In genomic region chr7:75586113-75586512, GRCm38 (mm10) we compare ENCODE assay signal across 8 mouse cellular contexts.
A peak's percentile ranks its signal among the peaks of the same experiment; 100 is the strongest.
DNase-seq lines count a peak whose midpoint lies in the region; ATAC-seq lines count a peak whose summit lies in the region.

No protein-coding gene starts in this region.

- intact Hi-C loops in heart, postnatal 36 days (cut with DNase I), result no loop called here

- 74% methylated on average over 14 of the region's 14 CpGs for WGBS in embryonic facial prominence, embryonic 10.5 days
- 16% methylated on average over 14 of the region's 14 CpGs for WGBS in liver, embryonic 16.5 days (ENCODE audit: insufficient replicate concordance)

- peaks cover 14% of the 10 kb centered on the region for H3K4me1 ChIP-seq in embryonic facial prominence, embryonic 10.5 days
- peaks cover 44% of the 10 kb centered on the region for H3K4me1 ChIP-seq in liver, embryonic 16.5 days (ENCODE audit: control insufficient read depth, low read depth, low read length)

- peak; percentile 92 for DNase-seq in heart, adult 11 months
- DNase-seq in heart, postnatal 36 days, result no peak
- DNase-seq in embryonic facial prominence, embryonic 10.5 days (ENCODE audit: low spot score), result peak; percentile 27
- peak; percentile 80 for DNase-seq in spleen, postnatal 36 days (ENCODE audit: low spot score in 2 of 2)
- DNase-seq in urinary bladder, postnatal 25 days (ENCODE audit: low spot score), result no peak
- DNase-seq in frontal cortex, postnatal 25 days (ENCODE audit: low spot score in 2 of 2), result no peak
- no peak for DNase-seq in layer of hippocampus, adult 11-12 months (ENCODE audit: low spot score)

- no peaks in the 10 kb centered on the region for H3K9me3 ChIP-seq in embryonic facial prominence, embryonic 10.5 days
- no peaks in the 10 kb centered on the region for H3K9me3 ChIP-seq in liver, embryonic 16.5 days (replicated peaks; ENCODE audit: control insufficient read depth, low read length)

- no peak overlapping the region for H3K4me3 ChIP-seq in embryonic facial prominence, embryonic 10.5 days
- H3K4me3 ChIP-seq in liver, embryonic 16.5 days (ENCODE audit: low read depth, low read length), result peak overlapping the region; percentile 58

- H3K27ac ChIP-seq in embryonic facial prominence, embryonic 10.5 days (replicated peaks), result peak overlapping the region; percentile 14
- peak overlapping the region; percentile 80 for H3K27ac ChIP-seq in liver, embryonic 16.5 days (ENCODE audit: low read length)

- no peaks in the 10 kb centered on the region for H3K27me3 ChIP-seq in embryonic facial prominence, embryonic 10.5 days (replicated peaks; ENCODE audit: low read depth, poor library complexity, severe bottlenecking)
- no peaks in the 10 kb centered on the region for H3K27me3 ChIP-seq in liver, embryonic 16.5 days (ENCODE audit: control insufficient read depth, insufficient read depth, low read depth, low read length)

- peaks cover 47% of the 10 kb centered on the region for H3K36me3 ChIP-seq in embryonic facial prominence, embryonic 10.5 days (replicated peaks)
- no peaks in the 10 kb centered on the region; the same call in 1 of the 2 replicates for H3K36me3 ChIP-seq in liver, embryonic 16.5 days (ENCODE audit: control insufficient read depth, insufficient read depth)

- peak overlapping the region; percentile 76 for H3K4me2 ChIP-seq in liver, embryonic 16.5 days (ENCODE audit: low read depth, low read length)

- peak; percentile 86 for ATAC-seq in liver, embryonic 16.5 days (ENCODE audit: low read depth)

- peak overlapping the region; percentile 63 for H3K9ac ChIP-seq in liver, embryonic 16.5 days (ENCODE audit: low read depth, low read length)

Comparison
In these comparisons a context has a peak if more than half of its experiments do, and no peak if none do; other contexts are left out.
1. DNase-seq: peak in heart, adult 11 months (single experiment), embryonic facial prominence, embryonic 10.5 days (single experiment) and spleen, postnatal 36 days (2 of 2); none in heart, postnatal 36 days (0 of 2), urinary bladder, postnatal 25 days (single experiment), frontal cortex, postnatal 25 days (0 of 2) and layer of hippocampus, adult 11-12 months (single experiment).